Mouse (Mus musculus): ENCODE data around the gene Abcg8.

DNA sequence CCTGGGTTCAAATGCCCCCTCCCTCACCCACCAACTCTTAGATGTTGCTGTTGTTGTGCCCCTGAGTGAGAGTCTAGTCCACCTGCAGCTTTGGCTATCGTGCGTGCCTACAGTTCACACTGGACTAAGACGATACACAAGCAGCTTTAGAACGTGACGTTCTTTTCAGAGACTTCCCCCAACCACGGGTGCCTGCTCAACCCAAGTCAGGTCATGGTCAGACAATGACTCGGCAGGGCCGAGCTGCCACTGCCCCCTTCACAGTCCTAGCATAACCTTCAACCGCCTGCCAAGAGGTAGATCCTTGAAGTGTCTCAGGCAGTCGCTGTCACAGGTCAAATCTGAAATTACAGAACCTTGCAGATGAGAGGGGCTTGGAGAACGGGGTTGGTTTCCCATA lies 12.7 kb downstream of the Abcg8 start:
- no peak for TF ChIP-seq POLR2A (IDR thresholded peaks at IDR 0.05; ENCODE audit: borderline replicate concordance, extremely low read depth, low read depth, low read length)
- TF ChIP-seq CTCF (IDR thresholded peaks at IDR 0.05; ENCODE audit: insufficient read depth, low read length) = no peak
